Mouse (Mus musculus): Measurements from ENCODE around the gene Tubg1. TPM values are rescaled to one million over a fixed set of nuclear protein-coding genes. Genes with fewer than 3 reads are reported as not detected.

Gene Tubg1
- polyA plus RNA-seq, 1 experiment from 2014 or later = 55.7 TPM

GRCm38 (mm10) chr11:101140164-101140819, 20.6 kb downstream of the Tubg1 start:
- DNase-seq (ENCODE audit: low spot score) (peak; percentile 85), ATAC-seq (ENCODE audit: low read depth) (peak; percentile 58)
- Histone ChIP-seq H3K4me2 (ENCODE audit: low read depth, low read length) (peak overlapping the region; percentile 52), H3K9me3 (ENCODE audit: control insufficient read depth, low read length) (no peaks in the 10 kb centered on the region), H3K27me3 (replicated peaks; ENCODE audit: control insufficient read depth, insufficient read depth, low read length) (peaks cover 5% of the 10 kb centered on the region; the same call in 1 of the 2 replicates), H3K27ac (replicated peaks; ENCODE audit: low read depth, low read length) (no peak overlapping the region), H3K4me1 (ENCODE audit: control insufficient read depth, insufficient read depth, low read length) (peaks cover 8% of the 10 kb centered on the region; the same call in 1 of the 2 replicates), H3K4me3 (ENCODE audit: low read depth, low read length) (peak overlapping the region; percentile 29), H3K36me3 (ENCODE audit: control insufficient read depth, insufficient read depth, low read length) (no peaks in the 10 kb centered on the region), H3K9ac (ENCODE audit: low read depth, low read length) (peak overlapping the region; percentile 42; the same call in 1 of the 2 replicates)
- 44% methylated on average over 26 of the region's 27 CpGs for WGBS

GRCm38 (mm10) chr11:101141088-101141487, 21.4 kb downstream of the Tubg1 start:
- Histone ChIP-seq H3K27me3 (replicated peaks; ENCODE audit: control insufficient read depth, insufficient read depth, low read length) (peaks cover 5% of the 10 kb centered on the region; the same call in 1 of the 2 replicates), H3K4me1 (ENCODE audit: control insufficient read depth, insufficient read depth, low read length) (peaks cover 8% of the 10 kb centered on the region; the same call in 1 of the 2 replicates), H3K9me3 (ENCODE audit: control insufficient read depth, low read length) (no peaks in the 10 kb centered on the region), H3K9ac (ENCODE audit: low read depth, low read length) (no peak overlapping the region), H3K4me3 (ENCODE audit: low read depth, low read length) (no peak overlapping the region), H3K27ac (replicated peaks; ENCODE audit: low read depth, low read length) (no peak overlapping the region), H3K4me2 (ENCODE audit: low read depth, low read length) (no peak overlapping the region), H3K36me3 (ENCODE audit: control insufficient read depth, insufficient read depth, low read length) (no peaks in the 10 kb centered on the region)
- WGBS = 78% methylated on average over 8 of the region's 8 CpGs
- ATAC-seq (ENCODE audit: low read depth) = no peak
- DNase-seq (ENCODE audit: low spot score) = no peak

- ATAC-seq (ENCODE audit: low read depth) (no peak), DNase-seq (ENCODE audit: low spot score) (no peak)
- Histone ChIP-seq H3K36me3 (ENCODE audit: control insufficient read depth, insufficient read depth, low read length) (no peaks in the 10 kb centered on the region), H3K9ac (ENCODE audit: low read depth, low read length) (no peak overlapping the region), H3K9me3 (ENCODE audit: control insufficient read depth, low read length) (no peaks in the 10 kb centered on the region), H3K4me2 (ENCODE audit: low read depth, low read length) (no peak overlapping the region), H3K4me1 (ENCODE audit: control insufficient read depth, insufficient read depth, low read length) (peaks cover 8% of the 10 kb centered on the region; the same call in 1 of the 2 replicates), H3K27me3 (replicated peaks; ENCODE audit: control insufficient read depth, insufficient read depth, low read length) (peaks cover 5% of the 10 kb centered on the region; the same call in 1 of the 2 replicates), H3K27ac (replicated peaks; ENCODE audit: low read depth, low read length) (no peak overlapping the region), H3K4me3 (ENCODE audit: low read depth, low read length) (no peak overlapping the region)
- 88% methylated on average over 10 of the region's 10 CpGs for WGBS
These were observed 22.7 kb downstream of the Tubg1 start for GRCm38 (mm10) chr11:101142215-101142967.

- H3K4me2 ChIP-seq (ENCODE audit: low read depth, low read length) = peak overlapping the region; percentile 58
- H3K4me1 ChIP-seq (ENCODE audit: control insufficient read depth, insufficient read depth, low read length) = peaks cover 9% of the 10 kb centered on the region
- DNase-seq (ENCODE audit: low spot score) (peak; percentile 71), ATAC-seq (ENCODE audit: low read depth) (peak; percentile 74)
- no peaks in the 10 kb centered on the region for H3K9me3 ChIP-seq (ENCODE audit: control insufficient read depth, low read length)
- no peaks in the 10 kb centered on the region for H3K36me3 ChIP-seq (ENCODE audit: control insufficient read depth, insufficient read depth, low read length)
- H3K4me3 ChIP-seq (ENCODE audit: low read depth, low read length) = peak overlapping the region; percentile 27
- H3K9ac ChIP-seq (ENCODE audit: low read depth, low read length) = peak overlapping the region; percentile 49
- WGBS = 18% methylated on average over 18 of the region's 19 CpGs
- H3K27ac ChIP-seq (replicated peaks; ENCODE audit: low read depth, low read length) = no peak overlapping the region
- H3K27me3 ChIP-seq (replicated peaks; ENCODE audit: control insufficient read depth, insufficient read depth, low read length) = peaks cover 5% of the 10 kb centered on the region; the same call in 1 of the 2 replicates
These were observed 23.8 kb downstream of the Tubg1 start for GRCm38 (mm10) chr11:101143338-101144225.

GRCm38 (mm10) chr11:101146377-101146776, 26.6 kb downstream of the Tubg1 start:
- Histone ChIP-seq H3K27ac (replicated peaks; ENCODE audit: low read depth, low read length) (no peak overlapping the region), H3K4me2 (ENCODE audit: low read depth, low read length) (no peak overlapping the region), H3K9ac (ENCODE audit: low read depth, low read length) (no peak overlapping the region), H3K27me3 (replicated peaks; ENCODE audit: control insufficient read depth, insufficient read depth, low read length) (no peaks in the 10 kb centered on the region), H3K36me3 (ENCODE audit: control insufficient read depth, insufficient read depth, low read length) (no peaks in the 10 kb centered on the region), H3K4me3 (ENCODE audit: low read depth, low read length) (no peak overlapping the region), H3K9me3 (ENCODE audit: control insufficient read depth, low read length) (no peaks in the 10 kb centered on the region), H3K4me1 (ENCODE audit: control insufficient read depth, insufficient read depth, low read length) (peaks cover 17% of the 10 kb centered on the region)
- no peak for DNase-seq (ENCODE audit: low spot score)
- ATAC-seq (ENCODE audit: low read depth) = no peak
- whole genome bisulfite sequencing = 32% methylated on average over 10 of the region's 10 CpGs

- Histone ChIP-seq H3K27ac (replicated peaks; ENCODE audit: low read depth, low read length) (peak overlapping the region; percentile 89), H3K9ac (ENCODE audit: low read depth, low read length) (peak overlapping the region; percentile 15; the same call in 1 of the 2 replicates), H3K27me3 (replicated peaks; ENCODE audit: control insufficient read depth, insufficient read depth, low read length) (no peaks in the 10 kb centered on the region), H3K4me2 (ENCODE audit: low read depth, low read length) (peak overlapping the region; percentile 25), H3K4me1 (ENCODE audit: control insufficient read depth, insufficient read depth, low read length) (peaks cover 16% of the 10 kb centered on the region), H3K4me3 (ENCODE audit: low read depth, low read length) (no peak overlapping the region), H3K9me3 (ENCODE audit: control insufficient read depth, low read length) (no peaks in the 10 kb centered on the region), H3K36me3 (ENCODE audit: control insufficient read depth, insufficient read depth, low read length) (no peaks in the 10 kb centered on the region)
- DNase-seq (ENCODE audit: low spot score) (no peak), ATAC-seq (ENCODE audit: low read depth) (peak; percentile 7; the same call in 1 of the 2 replicates)
- 52% methylated on average over 10 of the region's 10 CpGs for WGBS
These were observed 29.0 kb downstream of the Tubg1 start for GRCm38 (mm10) chr11:101148751-101149150.

- peak overlapping the region; percentile 15; the same call in 1 of the 2 replicates for H3K9ac ChIP-seq (ENCODE audit: low read depth, low read length)
- ATAC-seq (ENCODE audit: low read depth) (peak; percentile 76), DNase-seq (ENCODE audit: low spot score) (peak; percentile 87)
- H3K4me3 ChIP-seq (ENCODE audit: low read depth, low read length) = no peak overlapping the region
- H3K27me3 ChIP-seq (replicated peaks; ENCODE audit: control insufficient read depth, insufficient read depth, low read length) = no peaks in the 10 kb centered on the region
- peak overlapping the region; percentile 25 for H3K4me2 ChIP-seq (ENCODE audit: low read depth, low read length)
- H3K27ac ChIP-seq (replicated peaks; ENCODE audit: low read depth, low read length) = peak overlapping the region; percentile 89
- H3K4me1 ChIP-seq (ENCODE audit: control insufficient read depth, insufficient read depth, low read length) = peaks cover 14% of the 10 kb centered on the region
- 14% methylated on average over 9 of the region's 9 CpGs for WGBS
- no peaks in the 10 kb centered on the region for H3K9me3 ChIP-seq (ENCODE audit: control insufficient read depth, low read length)
- no peaks in the 10 kb centered on the region for H3K36me3 ChIP-seq (ENCODE audit: control insufficient read depth, insufficient read depth, low read length)
These were observed 29.7 kb downstream of the Tubg1 start for GRCm38 (mm10) chr11:101149178-101150105.
